Mouse (Mus musculus): Measurements from ENCODE around the gene Arhgap28. TPM values are rescaled to one million over a fixed set of nuclear protein-coding genes. Genes with fewer than 3 reads are reported as not detected.

Arhgap28 gene
- polyA plus RNA-seq (2012; rRNA removed): 0.60 and 0.92 TPM in 2 replicates

GRCm38 (mm10) chr17:68003741-68004560 lies at the start of gene Arhgap28:
Gene Arhgap28, minus strand, starts transcription at chr17:68004120.

